Mouse (Mus musculus) E14TG2a.4 (cell line): ENCODE data around the gene Xpot.

Experiments used
- CTCF ChIP-seq: conservative IDR thresholded peaks from 2 replicates; pipeline ENCODE4 v1.5.1; 2014; ENCODE audit warnings: low read length
- NANOG ChIP-seq: IDR thresholded peaks from 2 replicates; pipeline ENCODE4 v1.6.1; 2014; ENCODE audit warnings: borderline replicate concordance, low read length, mixed read lengths

DNA sequence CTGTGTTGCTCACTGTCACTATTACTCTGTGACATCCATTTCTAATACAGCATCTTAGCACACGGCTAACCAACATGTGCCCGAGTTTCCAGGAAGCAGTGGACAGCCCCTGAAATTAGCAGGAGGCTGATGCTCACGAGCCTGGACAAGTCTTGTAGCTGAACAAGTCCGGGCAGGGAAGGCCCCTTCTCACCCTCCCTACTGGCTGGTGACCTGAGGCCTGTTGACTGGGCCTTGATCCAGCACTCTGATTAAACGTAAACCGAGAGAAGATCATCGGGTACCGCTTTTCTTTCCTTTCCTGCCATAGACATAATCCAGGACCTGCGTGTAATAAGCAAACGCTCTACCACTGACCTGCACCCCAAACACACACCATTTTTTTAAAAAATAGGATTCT lies 18.0 kb downstream of the Xpot start:
- TF ChIP-seq CTCF = no peak
- no peak for TF ChIP-seq NANOG
